Mouse (Mus musculus): ENCODE measurements around the gene Glis2. TPM values are rescaled to one million over a fixed set of nuclear protein-coding genes. Genes with fewer than 3 reads are reported as not detected.
"Not testable (repeated sequence)": the region's sequence is repeated elsewhere in the genome, so short reads cannot be mapped to it uniquely, and the experiment has no call there.

Glis2 gene
- polyA plus RNA-seq, 1 experiment, result 41.8 TPM

DNA sequence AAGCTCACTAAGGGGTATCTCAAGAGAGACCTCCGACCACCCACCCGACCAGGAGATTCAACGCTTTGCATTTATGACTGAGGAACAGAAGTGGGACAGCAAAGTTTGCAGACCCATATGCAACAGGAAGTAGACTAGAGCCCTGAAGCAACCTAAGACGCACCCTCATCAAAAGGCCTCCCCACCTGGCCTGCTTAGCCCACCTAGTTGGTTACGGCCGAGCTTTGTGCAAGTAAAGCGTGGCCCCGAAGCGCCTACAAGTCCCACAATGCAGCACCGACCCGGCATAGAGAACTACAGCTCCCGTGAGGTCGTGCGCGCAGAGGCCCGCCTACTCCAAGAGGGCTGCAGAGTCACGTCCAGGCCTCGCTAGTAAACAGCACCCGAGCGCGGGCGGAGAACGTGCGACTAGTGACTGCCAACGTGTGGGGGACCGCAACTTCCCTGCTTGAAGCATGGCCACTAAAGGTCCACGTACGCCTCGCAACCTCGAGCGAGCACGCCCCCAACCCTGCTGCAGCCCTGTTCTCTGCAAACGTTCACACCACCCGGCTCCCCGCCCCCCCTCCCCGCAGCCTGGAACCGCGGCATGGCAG is 36.0 kb upstream of the Glis2 start:
- TF ChIP-seq POLR2A (IDR thresholded peaks at IDR 0.05; ENCODE audit: borderline replicate concordance, extremely low read depth, insufficient read depth, insufficient read length, poor library complexity, severe bottlenecking) (peak; percentile 41; the same call in 1 of the 2 replicates), CTCF (IDR thresholded peaks at IDR 0.05; ENCODE audit: borderline replicate concordance, extremely low read depth, insufficient read depth, insufficient read length) (no peak)
- peak; percentile 99 for DNase-seq (ENCODE audit: low read depth)

- DNase-seq (ENCODE audit: low read depth), result peak; percentile 82
- TF ChIP-seq CTCF (IDR thresholded peaks at IDR 0.05; ENCODE audit: borderline replicate concordance, extremely low read depth, insufficient read depth, insufficient read length), result no peak
- TF ChIP-seq POLR2A (IDR thresholded peaks at IDR 0.05; ENCODE audit: borderline replicate concordance, extremely low read depth, insufficient read depth, insufficient read length, poor library complexity, severe bottlenecking), result peak; percentile 72
These were observed 35.4 kb upstream of the Glis2 start for GRCm38 (mm10) chr16:4558980-4559631.

DNA sequence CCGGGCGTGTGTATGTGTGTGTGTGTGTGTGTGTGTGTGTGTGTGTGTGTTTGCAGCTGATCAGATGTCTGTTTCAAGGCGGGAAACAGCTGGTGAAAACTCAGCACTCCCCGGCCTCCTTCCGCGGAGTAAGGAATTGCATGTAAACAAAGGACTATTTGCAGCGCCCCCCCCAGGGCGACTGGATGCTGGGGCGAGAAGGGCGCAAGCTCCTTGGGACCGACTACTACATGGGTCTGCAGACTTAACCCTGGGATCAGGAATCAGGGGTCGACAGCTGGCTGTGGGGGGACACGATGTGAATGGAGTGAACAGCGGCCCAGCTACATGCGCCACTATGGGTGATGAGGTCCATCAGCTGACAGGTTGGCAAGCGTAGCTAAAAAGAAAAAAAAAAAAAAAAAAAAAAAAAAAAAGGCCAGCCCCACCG is 34.8 kb upstream of the Glis2 start, which contains the start of gene Tfap4:
Tfap4 (minus strand) TSS at position 140 of the 430 bp plus-strand sequence.
- TF ChIP-seq CTCF (IDR thresholded peaks at IDR 0.05; ENCODE audit: borderline replicate concordance, extremely low read depth, insufficient read depth, insufficient read length) (peak; percentile 21; the same call in 1 of the 2 replicates), POLR2A (IDR thresholded peaks at IDR 0.05; ENCODE audit: borderline replicate concordance, extremely low read depth, insufficient read depth, insufficient read length, poor library complexity, severe bottlenecking) (no peak)
- peak; percentile 97 for DNase-seq (ENCODE audit: low read depth)

- TF ChIP-seq CTCF (IDR thresholded peaks at IDR 0.05; ENCODE audit: borderline replicate concordance, extremely low read depth, insufficient read depth, insufficient read length) (peak; percentile 58; the same call in 1 of the 2 replicates), POLR2A (IDR thresholded peaks at IDR 0.05; ENCODE audit: borderline replicate concordance, extremely low read depth, insufficient read depth, insufficient read length, poor library complexity, severe bottlenecking) (no peak)
- DNase-seq (ENCODE audit: low read depth), result peak; percentile 68
These were observed 34.2 kb upstream of the Glis2 start for GRCm38 (mm10) chr16:4560145-4560952.

DNA sequence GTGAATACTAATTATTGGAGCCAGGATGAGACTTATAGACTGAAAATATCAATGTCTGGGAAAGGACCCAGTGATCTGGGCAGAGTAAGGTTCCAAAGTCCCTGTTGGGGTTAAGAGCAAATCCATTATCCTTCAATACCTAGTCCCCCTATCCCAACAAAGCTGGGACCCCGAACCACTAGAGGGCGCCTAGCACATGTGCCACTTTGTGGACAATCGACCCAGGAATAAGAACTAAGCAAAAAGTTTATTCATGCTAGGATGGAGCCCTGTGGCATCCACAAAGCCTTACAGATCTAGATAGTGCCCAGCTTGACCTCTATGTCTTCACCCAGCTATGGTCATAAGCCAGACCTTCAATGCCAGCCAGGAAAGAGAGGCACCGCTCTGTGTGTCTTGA is 26.6 kb upstream of the Glis2 start:
- peak; percentile 85 for DNase-seq (ENCODE audit: low read depth)
- TF ChIP-seq CTCF (IDR thresholded peaks at IDR 0.05; ENCODE audit: borderline replicate concordance, extremely low read depth, insufficient read depth, insufficient read length) (peak; percentile 84; the same call in 1 of the 2 replicates), POLR2A (IDR thresholded peaks at IDR 0.05; ENCODE audit: borderline replicate concordance, extremely low read depth, insufficient read depth, insufficient read length, poor library complexity, severe bottlenecking) (no peak)

- TF ChIP-seq CTCF (IDR thresholded peaks at IDR 0.05; ENCODE audit: borderline replicate concordance, extremely low read depth, insufficient read depth, insufficient read length) (no peak), POLR2A (IDR thresholded peaks at IDR 0.05; ENCODE audit: borderline replicate concordance, extremely low read depth, insufficient read depth, insufficient read length, poor library complexity, severe bottlenecking) (no peak)
- no peak for DNase-seq (ENCODE audit: low read depth)
These were observed 23.8 kb upstream of the Glis2 start for GRCm38 (mm10) chr16:4570737-4571136.

- TF ChIP-seq POLR2A (IDR thresholded peaks at IDR 0.05; ENCODE audit: borderline replicate concordance, extremely low read depth, insufficient read depth, insufficient read length, poor library complexity, severe bottlenecking) (no peak), CTCF (IDR thresholded peaks at IDR 0.05; ENCODE audit: borderline replicate concordance, extremely low read depth, insufficient read depth, insufficient read length) (no peak)
- no peak for DNase-seq (ENCODE audit: low read depth)
These were observed 18.5 kb upstream of the Glis2 start for GRCm38 (mm10) chr16:4576038-4576437.

DNA sequence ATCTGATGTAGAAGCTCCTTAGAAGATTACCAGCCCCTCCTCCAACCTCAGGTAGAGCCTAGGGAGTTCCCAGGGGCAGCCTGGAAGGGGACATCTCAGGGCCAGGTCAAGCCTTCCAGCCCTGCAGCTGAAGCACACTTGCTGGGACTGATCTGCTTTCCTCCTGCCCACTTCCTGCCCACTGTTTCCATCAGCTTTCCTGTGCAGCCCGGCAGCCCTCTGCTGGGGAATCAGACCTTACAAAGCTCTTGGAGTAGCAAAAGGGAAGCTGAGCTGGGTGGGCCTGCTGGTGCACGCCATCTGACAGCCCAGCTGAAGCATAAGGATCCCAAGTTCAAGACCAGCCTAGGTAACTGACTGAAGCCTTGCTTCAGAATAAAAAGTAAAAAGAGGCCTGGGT is 17.6 kb upstream of the Glis2 start:
- TF ChIP-seq CTCF (IDR thresholded peaks at IDR 0.05; ENCODE audit: borderline replicate concordance, extremely low read depth, insufficient read depth, insufficient read length) (no peak), POLR2A (IDR thresholded peaks at IDR 0.05; ENCODE audit: borderline replicate concordance, extremely low read depth, insufficient read depth, insufficient read length, poor library complexity, severe bottlenecking) (no peak)
- DNase-seq (ENCODE audit: low read depth), result no peak

DNA sequence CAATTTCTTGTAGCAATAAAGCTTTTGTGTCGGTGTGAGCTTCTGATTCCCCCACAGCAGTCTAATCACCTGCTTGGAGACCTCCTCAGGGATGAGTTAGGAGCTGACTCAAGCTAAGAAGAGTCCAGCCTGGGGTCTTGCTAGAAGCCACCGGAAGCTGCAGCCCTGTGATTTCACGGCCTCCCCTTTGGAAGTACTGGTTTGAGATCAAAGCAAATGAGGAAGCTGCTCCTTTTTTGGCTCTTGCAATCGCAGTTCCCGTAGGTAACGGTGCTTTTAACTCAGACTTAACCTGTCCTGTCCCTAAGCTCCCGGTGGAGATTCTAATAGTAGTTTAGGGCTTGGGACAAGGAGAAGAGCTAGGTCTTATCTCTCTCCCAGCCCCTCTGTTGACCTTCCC is 15.9 kb upstream of the Glis2 start:
- DNase-seq (ENCODE audit: low read depth), result no peak
- TF ChIP-seq CTCF (IDR thresholded peaks at IDR 0.05; ENCODE audit: borderline replicate concordance, extremely low read depth, insufficient read depth, insufficient read length), result no peak
- no peak for TF ChIP-seq POLR2A (IDR thresholded peaks at IDR 0.05; ENCODE audit: borderline replicate concordance, extremely low read depth, insufficient read depth, insufficient read length, poor library complexity, severe bottlenecking)

- DNase-seq (ENCODE audit: low read depth), result not testable (repeated sequence)
These were observed 13.3 kb upstream of the Glis2 start for GRCm38 (mm10) chr16:4581179-4581578.

DNA sequence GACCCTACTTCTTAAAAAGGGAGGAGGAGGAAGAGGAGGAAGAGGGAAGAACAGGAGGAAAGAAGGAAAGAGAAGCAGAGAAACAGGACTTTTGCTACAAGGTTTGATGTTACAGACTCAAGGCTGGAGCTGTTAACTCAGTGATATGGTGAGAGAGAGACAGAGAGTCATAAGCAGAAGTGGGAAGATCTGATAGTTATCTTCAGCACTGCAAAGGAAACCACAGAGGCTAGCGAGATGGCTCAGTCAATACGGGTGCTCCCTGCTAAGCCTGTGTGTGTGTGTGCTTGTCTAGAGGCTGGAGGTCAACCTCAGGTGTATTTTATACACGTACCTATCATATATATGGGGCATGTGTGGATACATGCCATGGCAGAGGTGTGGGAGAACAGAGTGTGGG is 10.7 kb upstream of the Glis2 start:
- DNase-seq (ENCODE audit: low read depth), result no peak
- no peak for TF ChIP-seq POLR2A (IDR thresholded peaks at IDR 0.05; ENCODE audit: borderline replicate concordance, extremely low read depth, insufficient read depth, insufficient read length, poor library complexity, severe bottlenecking)
- TF ChIP-seq CTCF (IDR thresholded peaks at IDR 0.05; ENCODE audit: borderline replicate concordance, extremely low read depth, insufficient read depth, insufficient read length), result no peak
